Mouse (Mus musculus) intestine, embryonic 16.5 days (tissue): ENCODE results near the gene Dpy30. TPM values are rescaled to one million over a fixed set of nuclear protein-coding genes. Genes with fewer than 3 reads are reported as not detected.
A peak's percentile ranks its signal among the peaks of the same experiment; 100 is the strongest.

ENCODE experiments used
- ATAC-seq: fragments of 200-750 bp; cut with Nextera tagmentation; 2 replicates; pipeline ENCODE4 v1.8.0; 2017; ENCODE audit warnings: moderate TSS enrichment, moderate library complexity
- H3K27ac ChIP-seq: fragments of 300-500 bp; sonication (generic); 2 replicates; pipeline ENCODE4 v1.5.1; 2014; ENCODE audit warnings: mild to moderate bottlenecking, low read length
- H3K27me3 ChIP-seq: fragments of 300-500 bp; sonication (generic); replicated peaks from 2 replicates; pipeline ENCODE4 v1.6.1; 2014; ENCODE audit warnings: low read length, control low read depth, mixed read lengths; ENCODE audit not compliant: control insufficient read depth, insufficient read depth
- H3K36me3 ChIP-seq: fragments of 300-500 bp; sonication (generic); 2 replicates; pipeline ENCODE4 v1.6.1; 2014; ENCODE audit warnings: low read length, control low read depth; ENCODE audit not compliant: control insufficient read depth, insufficient read depth
- H3K4me1 ChIP-seq: fragments of 300-500 bp; sonication (generic); 2 replicates; pipeline ENCODE4 v1.6.1; 2014; ENCODE audit warnings: low read length, control low read depth, mixed read lengths; ENCODE audit not compliant: control insufficient read depth, insufficient read depth
- H3K4me2 ChIP-seq: fragments of 300-500 bp; sonication (generic); 2 replicates; pipeline ENCODE4 v1.6.1; 2014; ENCODE audit warnings: low read depth, low read length, control low read depth
- H3K4me3 ChIP-seq: fragments of 300-500 bp; sonication (generic); 2 replicates; pipeline ENCODE4 v1.5.1; 2014; ENCODE audit warnings: mild to moderate bottlenecking, low read length
- H3K9ac ChIP-seq: fragments of 300-500 bp; sonication (generic); 2 replicates; pipeline ENCODE4 v1.6.1; 2014; ENCODE audit warnings: low read depth, low read length
- H3K9me3 ChIP-seq: fragments of 300-500 bp; sonication (generic); 2 replicates; pipeline ENCODE4 v1.6.1; 2016; ENCODE audit warnings: low read length, control low read depth; ENCODE audit not compliant: control insufficient read depth
- WGBS: fragments of 180-500 bp; shearing (Covaris S2); extraction: QIAGEN DNeasy Blood & Tissue Kit; methylation state at CpG from one replicate; pipeline ENCODE4 v1.1.7; 2014; 5-methylcytosine and 5-hydroxymethylcytosine counted together
- polyA plus RNA-seq: library from polyadenylated mRNA; unstranded; fragments of >200 nt; fragmentation: Nextera tagmentation; extraction: Ambion mirVana; gene quantifications from 2 replicates; pipeline ENCODE4 v1.2.1, GENCODE M21; 2015

Dpy30 gene
- polyA plus RNA-seq, 1 experiment from 2014 or later, result 246 TPM

DNA sequence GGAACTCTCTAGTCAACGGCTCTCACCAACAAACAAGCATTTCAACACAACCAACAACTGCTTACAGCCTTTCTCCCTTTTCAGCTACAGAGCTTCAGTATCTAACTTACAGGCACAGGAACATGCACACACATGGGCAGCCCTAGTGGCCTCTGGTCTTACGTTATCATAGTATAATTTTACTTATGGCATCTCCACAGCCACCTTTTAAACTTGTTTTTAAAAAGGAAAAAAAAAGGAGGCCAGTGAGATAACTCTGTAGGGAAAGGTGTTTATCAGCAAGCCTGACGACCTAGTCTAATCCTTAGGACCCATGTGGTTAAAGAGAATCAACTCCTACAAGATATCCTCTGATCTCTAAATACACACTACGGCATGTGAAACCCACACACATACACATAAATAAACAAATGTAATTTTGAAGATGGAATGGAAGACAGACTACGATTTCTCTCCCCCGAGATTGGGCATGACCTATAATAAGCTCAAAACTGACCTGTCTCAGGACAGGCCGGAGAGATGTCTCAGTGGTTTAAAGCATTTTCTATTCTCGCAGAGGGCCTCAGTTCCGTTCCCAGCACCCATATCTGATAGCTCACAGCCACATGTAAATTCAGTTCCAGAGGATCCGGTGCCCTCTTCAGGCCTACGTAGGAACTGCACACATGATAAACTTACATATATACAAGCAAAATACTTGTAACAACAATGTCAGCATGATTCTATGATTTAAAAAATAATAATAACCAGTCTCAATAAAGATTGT is 56.1 kb downstream of the Dpy30 start:
- peak; percentile 34; the same call in 1 of the 2 replicates for ATAC-seq
- Histone ChIP-seq H3K4me3 (no peak overlapping the region), H3K4me1 (peaks cover 18% of the 10 kb centered on the region), H3K9me3 (no peaks in the 10 kb centered on the region), H3K9ac (no peak overlapping the region), H3K27ac (no peak overlapping the region), H3K27me3 (no peaks in the 10 kb centered on the region), H3K4me2 (no peak overlapping the region), H3K36me3 (no peaks in the 10 kb centered on the region)
- 89% methylated on average over 11 of the region's 11 CpGs for WGBS

DNA sequence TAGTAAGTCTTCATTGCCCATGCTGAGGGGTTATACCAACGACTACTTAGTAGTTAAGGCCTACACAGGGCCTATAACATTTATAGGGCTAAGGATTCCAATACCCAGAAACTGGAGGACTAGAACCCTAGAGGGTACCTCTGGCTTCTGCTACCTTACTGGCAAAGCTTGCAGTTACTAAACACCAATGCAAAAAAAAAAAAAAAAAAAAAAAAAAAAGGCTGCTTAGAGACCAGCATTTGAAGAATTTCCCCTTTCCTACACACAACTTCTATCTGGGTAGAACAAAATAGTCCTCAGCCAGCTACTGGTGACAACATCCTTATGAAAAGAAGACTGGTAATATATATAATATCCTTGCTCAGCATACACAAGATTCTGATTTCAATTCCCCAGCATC is 58.1 kb downstream of the Dpy30 start:
- Histone ChIP-seq H3K36me3 (no peaks in the 10 kb centered on the region), H3K27me3 (no peaks in the 10 kb centered on the region), H3K9ac (no peak overlapping the region), H3K4me3 (no peak overlapping the region), H3K9me3 (no peaks in the 10 kb centered on the region), H3K27ac (peak overlapping the region; percentile 57; the same call in 1 of the 2 replicates), H3K4me1 (peaks cover 15% of the 10 kb centered on the region), H3K4me2 (no peak overlapping the region)
- 38% methylated on average over 1 of the region's 1 CpGs for whole genome bisulfite sequencing
- no peak for ATAC-seq

DNA sequence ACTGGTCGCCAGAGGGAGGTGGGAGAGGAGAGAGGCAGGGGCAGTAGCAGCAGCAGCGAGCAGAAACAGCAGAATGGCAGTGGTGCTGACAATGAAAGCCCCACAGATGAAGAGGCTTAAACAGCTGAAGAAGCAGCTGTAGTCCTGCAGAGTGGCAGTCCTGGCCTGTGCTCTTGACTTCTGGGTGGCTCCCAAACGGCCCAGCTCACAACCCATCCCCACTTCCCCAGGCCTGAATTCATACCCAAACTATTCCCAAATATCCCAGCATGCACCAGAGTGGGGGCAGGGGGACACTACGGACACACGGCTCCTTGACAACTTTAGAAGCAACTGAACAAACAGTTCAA is 58.6 kb downstream of the Dpy30 start:
- peak; percentile 60; the same call in 1 of the 2 replicates for ATAC-seq
- 15% methylated on average over 5 of the region's 5 CpGs for WGBS
- Histone ChIP-seq H3K4me1 (peaks cover 15% of the 10 kb centered on the region), H3K9ac (no peak overlapping the region), H3K36me3 (no peaks in the 10 kb centered on the region), H3K4me3 (no peak overlapping the region), H3K9me3 (no peaks in the 10 kb centered on the region), H3K4me2 (0 out of 2 replicates have a peak overlapping the region, but pooled peaks have one; percentile 2), H3K27ac (peak overlapping the region; percentile 57), H3K27me3 (no peaks in the 10 kb centered on the region)

DNA sequence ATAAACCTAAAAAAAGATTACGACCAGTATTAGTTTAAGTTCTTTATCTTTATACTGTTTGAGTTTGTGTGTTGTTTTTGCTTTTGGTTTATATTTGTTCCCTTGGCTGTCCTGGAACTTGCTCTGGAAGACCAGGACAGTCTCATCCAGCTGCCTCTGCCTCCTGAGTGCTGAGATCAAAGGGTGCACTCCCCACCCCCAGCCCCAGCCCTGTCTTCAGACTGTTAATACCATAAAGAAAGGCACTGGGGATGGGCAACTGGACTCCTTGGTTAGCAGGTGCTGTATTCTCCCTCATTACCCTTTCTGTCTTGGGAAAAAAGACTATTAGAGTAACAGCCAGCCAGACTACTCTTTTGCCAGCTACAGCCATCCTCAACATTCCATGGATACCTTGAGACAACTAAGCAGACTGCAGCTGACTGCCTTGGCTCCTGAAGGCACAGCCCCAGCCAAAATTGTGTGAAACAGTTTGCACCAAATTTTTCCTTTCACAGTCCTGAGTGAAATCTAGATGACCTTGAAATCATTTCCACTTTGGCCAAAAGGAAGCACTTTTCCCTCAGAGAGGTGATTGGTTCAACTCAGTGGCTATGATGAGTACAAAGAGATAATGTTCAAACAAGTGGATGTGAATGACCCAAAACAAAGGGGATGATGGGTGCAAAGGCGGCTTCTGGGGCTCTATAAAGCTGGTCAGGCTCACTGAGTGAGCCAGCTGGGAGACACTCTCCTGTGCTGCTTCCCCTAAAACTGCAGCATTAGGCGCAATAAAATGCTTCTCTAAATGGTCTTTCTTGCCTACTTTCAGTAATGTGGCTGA is 59.2 kb downstream of the Dpy30 start:
- H3K27ac ChIP-seq, result peak overlapping the region; percentile 57
- peak; percentile 26; the same call in 1 of the 2 replicates for ATAC-seq
- 37% methylated on average over 3 of the region's 3 CpGs for WGBS
- H3K27me3 ChIP-seq, result no peaks in the 10 kb centered on the region
- H3K9ac ChIP-seq, result no peak overlapping the region
- no peaks in the 10 kb centered on the region for H3K36me3 ChIP-seq
- 0 out of 2 replicates have a peak overlapping the region, but pooled peaks have one; percentile 2 for H3K4me2 ChIP-seq
- H3K4me3 ChIP-seq, result no peak overlapping the region
- peaks cover 15% of the 10 kb centered on the region for H3K4me1 ChIP-seq
- no peaks in the 10 kb centered on the region for H3K9me3 ChIP-seq

DNA sequence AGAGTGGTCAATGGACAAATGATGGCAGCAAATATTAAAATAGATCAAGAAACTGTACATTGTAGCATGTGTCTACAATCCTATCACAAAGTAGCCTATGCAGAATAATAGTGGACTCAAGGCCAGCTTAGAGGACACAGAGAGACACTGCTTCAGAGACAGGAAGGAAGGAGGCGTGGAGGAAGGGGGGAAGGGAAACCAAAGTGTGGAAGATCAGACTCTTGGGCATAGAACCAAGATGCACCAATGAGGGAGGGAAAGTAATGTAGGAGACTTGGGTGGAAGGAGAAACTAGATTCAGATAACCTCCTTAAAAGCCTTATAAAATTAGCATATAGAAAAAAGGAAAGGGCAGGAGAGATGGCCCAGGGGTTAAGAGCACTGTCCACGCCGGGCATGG is 61.3 kb downstream of the Dpy30 start:
- Histone ChIP-seq H3K27me3 (no peaks in the 10 kb centered on the region), H3K27ac (no peak overlapping the region), H3K9me3 (no peaks in the 10 kb centered on the region), H3K4me3 (no peak overlapping the region), H3K4me1 (peaks cover 15% of the 10 kb centered on the region), H3K4me2 (no peak overlapping the region), H3K36me3 (no peaks in the 10 kb centered on the region), H3K9ac (no peak overlapping the region)
- ATAC-seq, result no peak
- WGBS, result 92% methylated on average over 3 of the region's 3 CpGs

Other genes starting within 250 kb of the Dpy30 start
- 63.6 and 70.2 TPM in 2 replicates for gene Memo1, start 28.4 kb downstream of the Dpy30 start, polyA plus RNA-seq
- 8.5 and 8.8 TPM in 2 replicates for gene Spast, start 15.0 kb upstream of the Dpy30 start, polyA plus RNA-seq
- gene Slc30a6, start 71.7 kb upstream of the Dpy30 start, polyA plus RNA-seq, result 43.0 and 45.9 TPM in 2 replicates
- gene Nlrc4, start 135.2 kb upstream of the Dpy30 start, polyA plus RNA-seq, result 8.6 and 9.5 TPM in 2 replicates
- 59.1 and 61.4 TPM in 2 replicates for gene Yipf4, start 165.5 kb upstream of the Dpy30 start, polyA plus RNA-seq
- 51.2 and 55.0 TPM in 2 replicates for gene Birc6, start 204.4 kb upstream of the Dpy30 start, polyA plus RNA-seq